11 mouse cellular contexts compared by ENCODE assay signal in genomic region chr3:36861411-36862410, GRCm38 (mm10). TPM values are rescaled to one million over a fixed set of nuclear protein-coding genes. Genes with fewer than 3 reads are reported as not detected.
DNase-seq lines count a peak whose midpoint lies in the region; ATAC-seq and TF ChIP-seq lines count a peak whose summit lies in the region.
"Had no signal": no experiment of that assay in that cellular context is flagged by ENCODE, and none has a peak within 500 bp of the region (broad histone marks: within the 10 kb centered on the region; RNA-seq: fewer than 3 reads in every experiment).

No protein-coding gene starts in this region.

- no peaks in the 10 kb centered on the region for H3K27me3 ChIP-seq in kidney, embryonic 15.5 days
- H3K27me3 ChIP-seq in CH12.LX (replicated peaks): no peaks in the 10 kb centered on the region
- no peaks in the 10 kb centered on the region for H3K27me3 ChIP-seq in liver, embryonic 11.5 days (replicated peaks; ENCODE audit: control insufficient read depth, insufficient read depth, low read length)
- no peaks in the 10 kb centered on the region for H3K27me3 ChIP-seq in midbrain, postnatal 0 days (ENCODE audit: insufficient read depth, low read length)
- H3K27me3 ChIP-seq: embryonic facial prominence, embryonic 12.5 days had no signal

- WGBS in kidney, embryonic 15.5 days: 85% methylated on average over 3 of the region's 3 CpGs
- 80% methylated on average over 3 of the region's 3 CpGs for WGBS in liver, embryonic 11.5 days
- WGBS in midbrain, postnatal 0 days: 86% methylated on average over 3 of the region's 3 CpGs

- no peak for TF ChIP-seq RAD21 in CH12.LX (IDR thresholded peaks at IDR 0.05; ENCODE audit: low read depth, low read length)

- H3K79me2 ChIP-seq in CH12.LX (replicated peaks; ENCODE audit: control insufficient read depth, extremely low read depth, insufficient read depth, poor library complexity, severe bottlenecking): 0 out of 2 replicates have a peak, but pooled peaks cover 10% of the 10 kb centered on the region

- no peak for TF ChIP-seq EP300 in CH12.LX (IDR thresholded peaks at IDR 0.05; ENCODE audit: low read length)

- TF ChIP-seq CTCF in CH12.LX (conservative IDR thresholded peaks at IDR 0.05 in 1 of 2, IDR thresholded peaks at IDR 0.05 in 1 of 2; ENCODE audit: low read depth in 2 of 2, low read length in 2 of 2): no peak
- no peak for TF ChIP-seq CTCF in midbrain, postnatal 0 days (IDR thresholded peaks at IDR 0.05)

- no peak for DNase-seq in kidney, adult 18-20 months
- DNase-seq in 416B (ENCODE audit: low read depth) (peak; percentile 75), CH12.LX (ENCODE audit: extremely low read depth) (peak; percentile 68)
- DNase-seq in liver, embryonic 11.5 days (ENCODE audit: low spot score): no peak
- DNase-seq in adrenal gland, postnatal 14 days: no peak
- DNase-seq in midbrain, postnatal 0 days (ENCODE audit: low spot score): no peak
- DNase-seq in gastrocnemius, postnatal 36 days: no peak
- DNase-seq: gastrocnemius, postnatal 14 days; kidney, adult 8-10 months had no signal

- intact Hi-C loops in gastrocnemius, postnatal 36 days (cut with DNase I): no loop called here

- no peak for TF ChIP-seq POLR2A in CH12.LX (IDR thresholded peaks at IDR 0.05; ENCODE audit: low read depth, low read length)

- dilution Hi-C loops in CH12.LX (cut with MboI; ENCODE audit: extremely low pct_ligation_motif_present, extremely low pct_unique_long_range_greater_than_20kb, low sequenced_read_pairs): no loop called here

- in situ Hi-C loops in CH12.LX (cut with MboI; ENCODE audit: low pct_ligation_motif_present, low pct_unique_long_range_greater_than_20kb, low sequenced_read_pairs): no loop called here

- H3K9ac ChIP-seq in kidney, embryonic 15.5 days: no peak overlapping the region
- H3K9ac ChIP-seq in CH12.LX (ENCODE audit: insufficient read depth, low read depth): peak overlapping the region; percentile 90
- no peak overlapping the region for H3K9ac ChIP-seq in liver, embryonic 11.5 days (ENCODE audit: low read depth, low read length)
- H3K9ac ChIP-seq in midbrain, postnatal 0 days (replicated peaks; ENCODE audit: low read length, poor library complexity, severe bottlenecking): no peak overlapping the region

- no peak for ATAC-seq in kidney, embryonic 15.5 days (replicated peaks; ENCODE audit: low FRiP score)
- no peak for ATAC-seq in liver, embryonic 11.5 days (replicated peaks; ENCODE audit: low FRiP score)
- no peak for ATAC-seq in midbrain, postnatal 0 days (ENCODE audit: low FRiP score)

- no peak overlapping the region for H3K4me3 ChIP-seq in kidney, embryonic 15.5 days (replicated peaks)
- H3K4me3 ChIP-seq in CH12.LX (replicated peaks in 1 of 3; ENCODE audit: low read depth in 2 of 3, low read length in 2 of 3, poor library complexity in 1 of 3): peak overlapping the region; percentile 41 to 59 (median 59)
- H3K4me3 ChIP-seq in liver, embryonic 11.5 days (ENCODE audit: low read depth, low read length): 0 out of 2 replicates have a peak overlapping the region, but pooled peaks have one; percentile 74
- H3K4me3 ChIP-seq in midbrain, postnatal 0 days (ENCODE audit: low read depth, low read length): no peak overlapping the region

- H3K27ac ChIP-seq in kidney, embryonic 15.5 days: peak overlapping the region; percentile 84; the same call in 1 of the 2 replicates
- peak overlapping the region; percentile 66 for H3K27ac ChIP-seq in CH12.LX (ENCODE audit: insufficient read depth, low read depth)
- H3K27ac ChIP-seq in liver, embryonic 11.5 days (ENCODE audit: low read depth, low read length): peak overlapping the region; percentile 68; the same call in 1 of the 2 replicates
- no peak overlapping the region for H3K27ac ChIP-seq in midbrain, postnatal 0 days (ENCODE audit: low read depth, low read length)
- H3K27ac ChIP-seq: embryonic facial prominence, embryonic 12.5 days had no signal

- H3K36me3 ChIP-seq in kidney, embryonic 15.5 days: peaks cover 18% of the 10 kb centered on the region
- H3K36me3 ChIP-seq in CH12.LX (replicated peaks in 1 of 2; ENCODE audit: control insufficient read depth in 1 of 2, insufficient read depth in 1 of 2, low read length in 1 of 2): peaks cover 12 to 18% of the 10 kb centered on the region in 2 experiments
- H3K36me3 ChIP-seq in liver, embryonic 11.5 days (ENCODE audit: control insufficient read depth, insufficient read depth, low read length): peaks cover 3% of the 10 kb centered on the region; the same call in 1 of the 2 replicates
- H3K36me3 ChIP-seq in midbrain, postnatal 0 days (ENCODE audit: insufficient read depth, low read length): peaks cover 7% of the 10 kb centered on the region; the same call in 1 of the 2 replicates

- no peaks in the 10 kb centered on the region for H3K9me3 ChIP-seq in kidney, embryonic 15.5 days (replicated peaks)
- peaks cover 2% of the 10 kb centered on the region for H3K9me3 ChIP-seq in CH12.LX (replicated peaks; ENCODE audit: low read length)
- H3K9me3 ChIP-seq in liver, embryonic 11.5 days (ENCODE audit: control insufficient read depth, low read length): no peaks in the 10 kb centered on the region
- no peaks in the 10 kb centered on the region for H3K9me3 ChIP-seq in midbrain, postnatal 0 days (ENCODE audit: low read length)
- H3K9me3 ChIP-seq: embryonic facial prominence, embryonic 12.5 days had no signal

- H3K4me1 ChIP-seq in kidney, embryonic 15.5 days: peaks cover 11% of the 10 kb centered on the region
- peaks cover 2 to 14% of the 10 kb centered on the region in 2 experiments; a peak in 3 of 4 replicates for H3K4me1 ChIP-seq in CH12.LX (ENCODE audit: control insufficient read depth in 1 of 2, insufficient read depth in 2 of 2)
- peaks cover 4% of the 10 kb centered on the region; the same call in 1 of the 2 replicates for H3K4me1 ChIP-seq in liver, embryonic 11.5 days (replicated peaks; ENCODE audit: control insufficient read depth, insufficient read depth, low read length)
- peaks cover 4% of the 10 kb centered on the region for H3K4me1 ChIP-seq in midbrain, postnatal 0 days (ENCODE audit: insufficient read depth, low read length)

- 0 out of 2 replicates have a peak overlapping the region, but pooled peaks have one; percentile 72 for H3K4me2 ChIP-seq in kidney, embryonic 15.5 days
- peak overlapping the region; percentile 76 for H3K4me2 ChIP-seq in CH12.LX (ENCODE audit: insufficient read depth, low read depth, poor library complexity, severe bottlenecking)
- H3K4me2 ChIP-seq in liver, embryonic 11.5 days: peak overlapping the region; percentile 63
- H3K4me2 ChIP-seq in midbrain, postnatal 0 days (ENCODE audit: low read depth, low read length, poor library complexity, severe bottlenecking): no peak overlapping the region

TF ChIP-seq in CH12.LX, 34 proteins besides CTCF, POLR2A, EP300 and RAD21:
- no peak; the same call in 1 of the 2 replicates for TF ChIP-seq IRF4 (IDR thresholded peaks at IDR 0.05; ENCODE audit: low read depth, low read length)
- 0 out of 2 replicates have a peak, but pooled peaks have one; percentile 16 for TF ChIP-seq NELFE (IDR thresholded peaks at IDR 0.05; ENCODE audit: low read depth, low read length)
- TF ChIP-seq ZC3H11A (IDR thresholded peaks at IDR 0.05; ENCODE audit: low read depth, low read length): no peak
- 0 out of 2 replicates have a peak, but pooled peaks have one; percentile 29 for TF ChIP-seq ZMIZ1 (IDR thresholded peaks at IDR 0.05; ENCODE audit: low read depth, low read length)
- peak; percentile 33 for TF ChIP-seq MXI1 (IDR thresholded peaks at IDR 0.05; ENCODE audit: low read depth, low read length)
- TF ChIP-seq MAX (IDR thresholded peaks at IDR 0.05; ENCODE audit: low read length): no peak
- 0 out of 2 replicates have a peak, but pooled peaks have one; percentile 8 for TF ChIP-seq TCF12 (IDR thresholded peaks at IDR 0.05; ENCODE audit: low read depth, low read length)
- TF ChIP-seq ELF1 (IDR thresholded peaks at IDR 0.05; ENCODE audit: low read depth, low read length): peak; percentile 48
- TF ChIP-seq ZNF384 (IDR thresholded peaks at IDR 0.05; ENCODE audit: low read depth, low read length): peak; percentile 90

RNA-seq across cellular contexts. Expression of gene 4932438A13Rik, which starts 1.2 kb away (rescaled TPM):
- polyA plus RNA-seq in kidney, embryonic 15.5 days (2015; fragmentation: Nextera tagmentation; extraction: Ambion mirVana): 42.3 and 49.6 TPM in 2 replicates
- 12.8 and 14.7 TPM in 2 replicates for total RNA-seq in CH12.LX (2012; rRNA removed)
- total RNA-seq in CH12.LX (2014; rRNA removed): 5.9 and 6.3 TPM in 2 replicates
- polyA plus RNA-seq in CH12.LX (2012; ENCODE audit: insufficient read length, low read depth): 19.5 and 20.3 TPM in 2 replicates
- 35.8 and 42.9 TPM in 2 replicates for polyA plus RNA-seq in liver, embryonic 11.5 days (2014; fragmentation: Nextera tagmentation; extraction: Ambion mirVana)
- total RNA-seq in adrenal gland, postnatal 14 days (2021): 42.6 and 49.7 TPM in 2 replicates
- total RNA-seq in midbrain, postnatal 0 days (2014; rRNA removed): 62.2 and 93.7 TPM in 2 replicates
- 54.4 and 63.9 TPM in 2 replicates for polyA plus RNA-seq in midbrain, postnatal 0 days (2015; fragmentation: Nextera tagmentation; extraction: Ambion mirVana)
- 10 to 100 TPM; 22.4 to 27.9 TPM for total RNA-seq in gastrocnemius, postnatal 36 days (2021)

Comparison
In these comparisons a context has a peak if more than half of its experiments do, and no peak if none do; other contexts are left out.
1. H3K4me3 ChIP-seq: peak in CH12.LX (3 of 3) and liver, embryonic 11.5 days (single experiment); none in kidney, embryonic 15.5 days (single experiment) and midbrain, postnatal 0 days (single experiment).
2. DNase-seq: peak in 416B (single experiment) and CH12.LX (single experiment); none in kidney, adult 18-20 months (single experiment), liver, embryonic 11.5 days (single experiment), adrenal gland, postnatal 14 days (single experiment), midbrain, postnatal 0 days (single experiment) and gastrocnemius, postnatal 36 days (0 of 2).